19 mouse cellular contexts compared by ENCODE assay signal in genomic region chr2:118270213-118270612, GRCm38 (mm10). TPM values are rescaled to one million over a fixed set of nuclear protein-coding genes. Genes with fewer than 3 reads are reported as not detected.
DNase-seq lines count a peak whose midpoint lies in the region; ATAC-seq and TF ChIP-seq lines count a peak whose summit lies in the region.
"Had no signal": no experiment of that assay in that cellular context is flagged by ENCODE, and none has a peak within 500 bp of the region (broad histone marks: within the 10 kb centered on the region; RNA-seq: fewer than 3 reads in every experiment).

No protein-coding gene starts in this region.

- H3K4me1 ChIP-seq in forebrain, embryonic 13.5 days, result peaks cover 8% of the 10 kb centered on the region
- H3K4me1 ChIP-seq in forebrain, embryonic 12.5 days, result peaks cover 7% of the 10 kb centered on the region; the same call in 1 of the 2 replicates
- no peaks in the 10 kb centered on the region; the same call in 1 of the 2 replicates for H3K4me1 ChIP-seq in forebrain, postnatal 0 days (ENCODE audit: insufficient read depth)
- peaks cover 8% of the 10 kb centered on the region; the same call in 1 of the 2 replicates for H3K4me1 ChIP-seq in neural tube, embryonic 15.5 days
- H3K4me1 ChIP-seq: intestine, embryonic 15.5 days; kidney, embryonic 15.5 days; limb, embryonic 13.5 days; liver, embryonic 15.5 days had no signal

- H3K9me3 ChIP-seq in forebrain, embryonic 13.5 days (replicated peaks), result no peaks in the 10 kb centered on the region; the same call in 1 of the 2 replicates
- H3K9me3 ChIP-seq in forebrain, embryonic 12.5 days, result no peaks in the 10 kb centered on the region
- no peaks in the 10 kb centered on the region for H3K9me3 ChIP-seq in forebrain, postnatal 0 days (ENCODE audit: low read length)
- no peaks in the 10 kb centered on the region for H3K9me3 ChIP-seq in neural tube, embryonic 15.5 days (replicated peaks)
- H3K9me3 ChIP-seq: intestine, embryonic 15.5 days; kidney, embryonic 15.5 days; liver, embryonic 15.5 days had no signal

- H3K4me2 ChIP-seq in forebrain, embryonic 13.5 days, result no peak overlapping the region
- H3K4me2 ChIP-seq in forebrain, embryonic 12.5 days, result no peak overlapping the region
- H3K4me2 ChIP-seq in forebrain, postnatal 0 days (ENCODE audit: low read depth), result peak overlapping the region; percentile 11; the same call in 1 of the 2 replicates
- H3K4me2 ChIP-seq in neural tube, embryonic 15.5 days, result 0 out of 2 replicates have a peak overlapping the region, but pooled peaks have one; percentile 5
- H3K4me2 ChIP-seq: heart, embryonic 11.5 days; intestine, embryonic 15.5 days; kidney, embryonic 15.5 days; limb, embryonic 13.5 days; liver, embryonic 15.5 days had no signal

- ATAC-seq in forebrain, embryonic 13.5 days, result peak; percentile 58
- no peak for ATAC-seq in forebrain, embryonic 12.5 days (ENCODE audit: low FRiP score)
- ATAC-seq in forebrain, postnatal 0 days, result peak; percentile 27; the same call in 1 of the 2 replicates
- ATAC-seq in neural tube, embryonic 15.5 days (ENCODE audit: low FRiP score), result peak; percentile 81
- ATAC-seq: intestine, embryonic 15.5 days had no signal

- no peaks in the 10 kb centered on the region for H3K27me3 ChIP-seq in forebrain, embryonic 13.5 days
- no peaks in the 10 kb centered on the region for H3K27me3 ChIP-seq in forebrain, embryonic 12.5 days
- H3K27me3 ChIP-seq in forebrain, postnatal 0 days (ENCODE audit: insufficient read depth, low read length), result no peaks in the 10 kb centered on the region
- no peaks in the 10 kb centered on the region for H3K27me3 ChIP-seq in neural tube, embryonic 15.5 days (replicated peaks)
- H3K27me3 ChIP-seq: intestine, embryonic 15.5 days; kidney, embryonic 15.5 days; limb, embryonic 13.5 days; liver, embryonic 15.5 days had no signal

- intact Hi-C loops in left cerebral cortex, postnatal 25 days (cut with DNase I), result no loop called here
- intact Hi-C loops in left cerebral cortex, postnatal 4 days (cut with DNase I), result no loop called here

- no peak overlapping the region for H3K9ac ChIP-seq in forebrain, embryonic 13.5 days
- H3K9ac ChIP-seq in forebrain, embryonic 12.5 days, result no peak overlapping the region
- H3K9ac ChIP-seq in forebrain, postnatal 0 days, result no peak overlapping the region
- H3K9ac ChIP-seq in neural tube, embryonic 15.5 days (replicated peaks), result no peak overlapping the region
- H3K9ac ChIP-seq: intestine, embryonic 15.5 days; kidney, embryonic 15.5 days; limb, embryonic 13.5 days; liver, embryonic 15.5 days had no signal

- 68% methylated on average over 14 of the region's 14 CpGs for WGBS in forebrain, embryonic 13.5 days
- WGBS in forebrain, embryonic 12.5 days, result 76% methylated on average over 14 of the region's 14 CpGs
- WGBS in forebrain, postnatal 0 days, result 40% methylated on average over 14 of the region's 14 CpGs
- 31% methylated on average over 14 of the region's 14 CpGs for WGBS in neural tube, embryonic 15.5 days

- no peak overlapping the region for H3K4me3 ChIP-seq in forebrain, embryonic 13.5 days
- H3K4me3 ChIP-seq in forebrain, embryonic 12.5 days (replicated peaks), result no peak overlapping the region
- H3K4me3 ChIP-seq in forebrain, postnatal 0 days (ENCODE audit: low read depth, low read length), result no peak overlapping the region
- H3K4me3 ChIP-seq in neural tube, embryonic 15.5 days (replicated peaks), result no peak overlapping the region
- H3K4me3 ChIP-seq: intestine, embryonic 15.5 days; kidney, embryonic 15.5 days; left cerebral cortex, adult 2 months; limb, embryonic 13.5 days; liver, embryonic 15.5 days had no signal

- peak overlapping the region; percentile 25 for H3K27ac ChIP-seq in forebrain, embryonic 13.5 days
- no peak overlapping the region for H3K27ac ChIP-seq in forebrain, embryonic 12.5 days
- H3K27ac ChIP-seq in forebrain, postnatal 0 days (ENCODE audit: low read depth, low read length), result no peak overlapping the region
- H3K27ac ChIP-seq in neural tube, embryonic 15.5 days (replicated peaks), result 0 out of 2 replicates have a peak overlapping the region, but pooled peaks have one; percentile 23
- H3K27ac ChIP-seq: intestine, embryonic 15.5 days; kidney, embryonic 15.5 days; left cerebral cortex, adult 2 months; limb, embryonic 13.5 days; liver, embryonic 15.5 days; stomach, postnatal 0 days had no signal

- DNase-seq in left cerebral cortex, postnatal 25 days (ENCODE audit: low spot score in 2 of 2), result peak; percentile 40 to 52
- no peak for DNase-seq in left cerebral cortex, postnatal 4 days
- DNase-seq in forebrain, postnatal 0 days, result peak; percentile 45
- DNase-seq in kidney, postnatal 36 days, result no peak
- no peak for DNase-seq in lung, postnatal 10 days
- DNase-seq: adrenal gland, postnatal 25 days; gastrocnemius, postnatal 36 days; thymus, postnatal 25 days had no signal

- no peaks in the 10 kb centered on the region for H3K36me3 ChIP-seq in forebrain, embryonic 13.5 days (ENCODE audit: poor library complexity, severe bottlenecking)
- no peaks in the 10 kb centered on the region for H3K36me3 ChIP-seq in forebrain, embryonic 12.5 days (replicated peaks)
- H3K36me3 ChIP-seq in forebrain, postnatal 0 days (ENCODE audit: insufficient read depth), result no peaks in the 10 kb centered on the region
- no peaks in the 10 kb centered on the region for H3K36me3 ChIP-seq in neural tube, embryonic 15.5 days
- H3K36me3 ChIP-seq: intestine, embryonic 15.5 days; kidney, embryonic 15.5 days; limb, embryonic 13.5 days; liver, embryonic 15.5 days had no signal

- TF ChIP-seq CTCF in forebrain, postnatal 0 days (IDR thresholded peaks at IDR 0.05; ENCODE audit: low read depth), result no peak

RNA-seq across cellular contexts. Expression of gene Fsip1, which starts 13.4 kb away (rescaled TPM):
- polyA plus RNA-seq in forebrain, embryonic 13.5 days (2015; fragmentation: Nextera tagmentation; extraction: Ambion mirVana), result 3.6 and 3.7 TPM in 2 replicates
- 3.0 and 3.3 TPM in 2 replicates for polyA plus RNA-seq in forebrain, embryonic 12.5 days (2016; fragmentation: Nextera tagmentation; extraction: Ambion mirVana)
- under 1 TPM; 0.39 to 0.50 TPM for total RNA-seq in left cerebral cortex, postnatal 25 days (2021)
- total RNA-seq in left cerebral cortex, postnatal 4 days (2021), result 1 to 10 TPM; 4.2 to 5.3 TPM
- 2.9 and 3.7 TPM in 2 replicates for total RNA-seq in forebrain, postnatal 0 days (2014; rRNA removed)
- 4.0 and 5.7 TPM in 2 replicates for polyA plus RNA-seq in forebrain, postnatal 0 days (2015; fragmentation: Nextera tagmentation; extraction: Ambion mirVana)
- polyA plus RNA-seq in neural tube, embryonic 15.5 days (2015; fragmentation: Nextera tagmentation; extraction: Ambion mirVana), result 2.1 and 2.3 TPM in 2 replicates
- total RNA-seq: gastrocnemius, postnatal 36 days; heart, postnatal 25 days had no signal

Comparison
In these comparisons a context has a peak if more than half of its experiments do, and no peak if none do; other contexts are left out.
1. H3K27ac ChIP-seq: peak in forebrain, embryonic 13.5 days (single experiment) and neural tube, embryonic 15.5 days (single experiment); none in forebrain, embryonic 12.5 days (single experiment) and forebrain, postnatal 0 days (single experiment).
2. H3K4me2 ChIP-seq: peak in forebrain, postnatal 0 days (single experiment) and neural tube, embryonic 15.5 days (single experiment); none in forebrain, embryonic 13.5 days (single experiment) and forebrain, embryonic 12.5 days (single experiment).
3. DNase-seq: peak in left cerebral cortex, postnatal 25 days (2 of 2) and forebrain, postnatal 0 days (single experiment); none in left cerebral cortex, postnatal 4 days (single experiment), kidney, postnatal 36 days (0 of 2) and lung, postnatal 10 days (single experiment).